Mouse (Mus musculus) MEL (cell line): ENCODE results near the gene Sptbn4.

Experiments used
- CTCF ChIP-seq, 3 experiments: IDR thresholded peaks in 2 of 3; conservative IDR thresholded peaks in 1 of 3; 2 replicates each; pipeline ENCODE4 v1.5.1; 2011 to 2012; ENCODE audit warnings: low read length in 3 of 3, low read depth in 2 of 3, mild to moderate bottlenecking in 2 of 3, improper control_type of control experiment in 1 of 3, inconsistent platforms in 1 of 3, mixed read lengths in 1 of 3, moderate library complexity in 1 of 3; ENCODE audit not compliant: control insufficient read depth in 1 of 3, insufficient read depth in 1 of 3, poor library complexity in 1 of 3, severe bottlenecking in 1 of 3
- ELF1 ChIP-seq: IDR thresholded peaks from 2 replicates; pipeline ENCODE4 v1.6.1; 2014; ENCODE audit warnings: low read depth, mild to moderate bottlenecking, inconsistent platforms, low read length, improper control_type of control experiment, moderate library complexity
- GATA1 ChIP-seq: IDR thresholded peaks from 2 replicates; pipeline ENCODE4 v1.6.1; 2011; ENCODE audit warnings: low read depth, low read length, improper control_type of control experiment
- MAZ ChIP-seq: IDR thresholded peaks from 2 replicates; pipeline ENCODE4 v1.6.1; 2012; ENCODE audit warnings: low read depth, mild to moderate bottlenecking, inconsistent platforms, low read length, improper control_type of control experiment
- MYC ChIP-seq: IDR thresholded peaks from 2 replicates; pipeline ENCODE4 v1.6.1; 2011; ENCODE audit warnings: low read depth, mild to moderate bottlenecking, low read length, improper control_type of control experiment, moderate library complexity
- NELFE ChIP-seq: IDR thresholded peaks from 2 replicates; pipeline ENCODE4 v1.6.1; 2011; ENCODE audit warnings: low read depth, low read length, improper control_type of control experiment
- POLR2A ChIP-seq, 2 experiments: IDR thresholded peaks; 2 replicates each; pipeline ENCODE4 v1.6.1; 2011 to 2012; ENCODE audit warnings: low read length in 2 of 2, mild to moderate bottlenecking in 2 of 2, control low read depth in 1 of 2, improper control_type of control experiment in 1 of 2, low read depth in 1 of 2, moderate library complexity in 1 of 2; ENCODE audit not compliant: control insufficient read depth in 1 of 2, insufficient read depth in 1 of 2, poor library complexity in 1 of 2
- SIN3A ChIP-seq: IDR thresholded peaks from 2 replicates; pipeline ENCODE4 v1.6.1; 2012; ENCODE audit warnings: low read length, improper control_type of control experiment, inconsistent platforms
- TBP ChIP-seq: IDR thresholded peaks from 2 replicates; pipeline ENCODE4 v1.8.0; 2011; ENCODE audit warnings: low read depth, low read length, improper control_type of control experiment
- USF1 ChIP-seq: IDR thresholded peaks from 2 replicates; pipeline ENCODE4 v1.6.1; 2014; ENCODE audit warnings: low read depth, mild to moderate bottlenecking, inconsistent platforms, low read length, improper control_type of control experiment, moderate library complexity

DNA sequence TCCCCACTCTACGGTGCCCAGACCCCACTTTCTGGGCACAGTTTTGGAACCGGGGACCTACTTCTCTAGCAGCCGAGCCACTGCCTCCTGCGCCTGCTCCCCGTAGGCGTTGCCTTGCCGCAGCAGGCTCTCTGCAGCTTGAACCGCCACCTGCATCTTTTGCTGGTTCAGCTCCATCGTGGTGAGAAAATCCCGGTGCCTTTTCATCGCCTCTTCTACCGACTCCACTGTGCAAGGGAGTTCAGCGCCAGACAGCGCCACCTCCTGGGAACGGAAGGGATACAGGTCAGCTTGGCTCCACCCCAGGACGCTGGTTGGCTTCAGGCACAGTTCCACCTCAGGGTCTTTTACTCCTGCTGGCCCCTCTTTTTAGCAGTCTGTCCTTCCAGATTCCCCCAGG is 44.8 kb downstream of the Sptbn4 start:
- TF ChIP-seq SIN3A (no peak), CTCF (IDR thresholded peaks at IDR 0.05 in 2 of 3, conservative IDR thresholded peaks at IDR 0.05 in 1 of 3; ENCODE audit: control insufficient read depth in 1 of 3, insufficient read depth in 1 of 3, low read depth in 2 of 3, low read length in 3 of 3, poor library complexity in 1 of 3, severe bottlenecking in 1 of 3) (peak; percentile 79 to 87 (median 86)), POLR2A (IDR thresholded peaks at IDR 0.05; ENCODE audit: control insufficient read depth in 1 of 2, insufficient read depth in 1 of 2, low read depth in 1 of 2, low read length in 2 of 2, poor library complexity in 1 of 2) (no peak), TBP (no peak), ELF1 (no peak), MYC (no peak), GATA1 (no peak), USF1 (no peak), MAZ (no peak), NELFE (no peak)
